Mouse (Mus musculus) midbrain, embryonic 14.5 days (tissue): ENCODE measurements around the gene Mark2. TPM values are rescaled to one million over a fixed set of nuclear protein-coding genes. Genes with fewer than 3 reads are reported as not detected.

Experiments
- ATAC-seq: fragments of 200-750 bp; cut with Nextera tagmentation; 2 replicates; pipeline ENCODE4 v1.8.0; 2017; ENCODE audit warnings: moderate number of reproducible peaks, moderate library complexity; ENCODE audit not compliant: low FRiP score, low TSS enrichment
- DNase-seq: peaks from one replicate; pipeline ENCODE4 v3.0.0-alpha.2; 2015
- H3K27ac ChIP-seq: fragments of 300-500 bp; sonication (generic); replicated peaks from 2 replicates; pipeline ENCODE4 v1.5.1; 2014; ENCODE audit warnings: mild to moderate bottlenecking, low read depth, low read length, moderate library complexity
- H3K27me3 ChIP-seq: fragments of 300-500 bp; sonication (generic); 2 replicates; pipeline ENCODE4 v1.6.1; 2014; ENCODE audit warnings: low read length, control low read depth, mixed read lengths; ENCODE audit not compliant: control insufficient read depth, insufficient read depth
- H3K36me3 ChIP-seq: fragments of 300-500 bp; sonication (generic); 2 replicates; pipeline ENCODE4 v1.6.1; 2014; ENCODE audit warnings: low read length, control low read depth; ENCODE audit not compliant: control insufficient read depth, insufficient read depth
- H3K4me1 ChIP-seq: fragments of 300-500 bp; sonication (generic); 2 replicates; pipeline ENCODE4 v1.6.1; 2014; ENCODE audit warnings: mild to moderate bottlenecking, antibody characterized with exemption, low read length, control low read depth; ENCODE audit not compliant: control insufficient read depth, insufficient read depth
- H3K4me2 ChIP-seq: fragments of 300-500 bp; sonication (generic); 2 replicates; pipeline ENCODE4 v1.6.1; 2014; ENCODE audit warnings: mild to moderate bottlenecking, low read length, moderate library complexity
- H3K4me3 ChIP-seq: fragments of 300-500 bp; sonication (generic); replicated peaks from 2 replicates; pipeline ENCODE4 v1.5.1; 2014; ENCODE audit warnings: low read depth, low read length
- H3K9ac ChIP-seq: fragments of 300-500 bp; sonication (generic); replicated peaks from 2 replicates; pipeline ENCODE4 v1.6.1; 2014; ENCODE audit warnings: mild to moderate bottlenecking, low read length, moderate library complexity
- H3K9me3 ChIP-seq: fragments of 300-500 bp; sonication (generic); 2 replicates; pipeline ENCODE4 v1.6.1; 2016; ENCODE audit warnings: low read length, control low read depth, mixed read lengths; ENCODE audit not compliant: control insufficient read depth
- WGBS: fragments of 180-500 bp; shearing (Covaris S2); extraction: QIAGEN DNeasy Blood & Tissue Kit; methylation state at CpG from one replicate; pipeline ENCODE4 v1.1.7; 2014; 5-methylcytosine and 5-hydroxymethylcytosine counted together
- polyA plus RNA-seq: library from polyadenylated mRNA; unstranded; fragments of >200 nt; fragmentation: Nextera tagmentation; extraction: Ambion mirVana; gene quantifications from 2 replicates; pipeline ENCODE4 v1.2.1, GENCODE M21; 2014

Gene Mark2
- polyA plus RNA-seq, 1 experiment from 2014 or later, result 55.0 TPM

- Histone ChIP-seq H3K9ac (peak overlapping the region; percentile 36; the same call in 1 of the 2 replicates), H3K27ac (peak overlapping the region; percentile 66), H3K27me3 (no peaks in the 10 kb centered on the region)
Observed at GRCm38 (mm10) chr19:7279114-7279513, 62.5 kb downstream of the Mark2 start.

GRCm38 (mm10) chr19:7278200-7278906 is 63.3 kb downstream of the Mark2 start:
- Histone ChIP-seq H3K4me1 (peaks cover 13% of the 10 kb centered on the region), H3K27ac (peak overlapping the region; percentile 66), H3K4me3 (no peak overlapping the region), H3K9me3 (no peaks in the 10 kb centered on the region), H3K4me2 (no peak overlapping the region), H3K27me3 (no peaks in the 10 kb centered on the region), H3K36me3 (peaks cover 84% of the 10 kb centered on the region), H3K9ac (peak overlapping the region; percentile 36; the same call in 1 of the 2 replicates)
- 72% methylated on average over 6 of the region's 6 CpGs for WGBS
- ATAC-seq (no peak), DNase-seq (no peak)

More at GRCm38 (mm10) chr19:7279114-7279513, 62.5 kb downstream of the Mark2 start:
- ATAC-seq, result 0 out of 2 replicates have a peak, but pooled peaks have one; percentile 22
- no peak overlapping the region for H3K4me2 ChIP-seq
- H3K36me3 ChIP-seq, result peaks cover 84% of the 10 kb centered on the region
- H3K4me3 ChIP-seq, result no peak overlapping the region
- 40% methylated on average over 6 of the region's 6 CpGs for WGBS
- DNase-seq, result peak; percentile 78
- peaks cover 13% of the 10 kb centered on the region for H3K4me1 ChIP-seq
- H3K9me3 ChIP-seq, result no peaks in the 10 kb centered on the region

GRCm38 (mm10) chr19:7276796-7277195 is 64.9 kb downstream of the Mark2 start:
- no peaks in the 10 kb centered on the region for H3K9me3 ChIP-seq
- H3K36me3 ChIP-seq, result peaks cover 84% of the 10 kb centered on the region
- no peak for ATAC-seq
- peak; percentile 52 for DNase-seq
- no peak overlapping the region for H3K4me2 ChIP-seq
- peak overlapping the region; percentile 79 for H3K27ac ChIP-seq
- H3K9ac ChIP-seq, result no peak overlapping the region
- peaks cover 18% of the 10 kb centered on the region for H3K4me1 ChIP-seq
- WGBS, result 68% methylated on average over 7 of the region's 7 CpGs
- H3K27me3 ChIP-seq, result no peaks in the 10 kb centered on the region
- H3K4me3 ChIP-seq, result no peak overlapping the region

GRCm38 (mm10) chr19:7276053-7276659 is 65.5 kb downstream of the Mark2 start:
- peak overlapping the region; percentile 34; the same call in 1 of the 2 replicates for H3K9ac ChIP-seq
- ATAC-seq (peak; percentile 43; the same call in 1 of the 2 replicates), DNase-seq (peak; percentile 63)
- peak overlapping the region; percentile 79 for H3K27ac ChIP-seq
- no peaks in the 10 kb centered on the region for H3K9me3 ChIP-seq
- WGBS, result 20% methylated on average over 7 of the region's 7 CpGs
- H3K36me3 ChIP-seq, result peaks cover 84% of the 10 kb centered on the region
- peaks cover 18% of the 10 kb centered on the region for H3K4me1 ChIP-seq
- H3K27me3 ChIP-seq, result no peaks in the 10 kb centered on the region
- no peak overlapping the region for H3K4me2 ChIP-seq
- H3K4me3 ChIP-seq, result no peak overlapping the region

GRCm38 (mm10) chr19:7275131-7275789 is 66.4 kb downstream of the Mark2 start:
- H3K36me3 ChIP-seq, result peaks cover 84% of the 10 kb centered on the region
- H3K4me2 ChIP-seq, result no peak overlapping the region
- H3K4me1 ChIP-seq, result peaks cover 25% of the 10 kb centered on the region
- H3K27me3 ChIP-seq, result no peaks in the 10 kb centered on the region
- no peak overlapping the region for H3K4me3 ChIP-seq
- 57% methylated on average over 7 of the region's 7 CpGs for WGBS
- H3K9me3 ChIP-seq, result no peaks in the 10 kb centered on the region
- peak overlapping the region; percentile 79 for H3K27ac ChIP-seq
- ATAC-seq (no peak), DNase-seq (no peak)
- H3K9ac ChIP-seq, result 0 out of 2 replicates have a peak overlapping the region, but pooled peaks have one; percentile 20

- no peak overlapping the region for H3K4me2 ChIP-seq
- H3K36me3 ChIP-seq, result peaks cover 82% of the 10 kb centered on the region
- peak; percentile 54 for DNase-seq
- no peaks in the 10 kb centered on the region for H3K27me3 ChIP-seq
- 78% methylated on average over 13 of the region's 13 CpGs for WGBS
- ATAC-seq, result no peak; the same call in 1 of the 2 replicates
- H3K9ac ChIP-seq, result 0 out of 2 replicates have a peak overlapping the region, but pooled peaks have one; percentile 20
- H3K9me3 ChIP-seq, result no peaks in the 10 kb centered on the region
- H3K27ac ChIP-seq, result peak overlapping the region; percentile 74
- no peak overlapping the region for H3K4me3 ChIP-seq
- H3K4me1 ChIP-seq, result peaks cover 31% of the 10 kb centered on the region
Observed at GRCm38 (mm10) chr19:7274326-7274990, 67.2 kb downstream of the Mark2 start.

- Histone ChIP-seq H3K9ac (no peak overlapping the region), H3K4me2 (no peak overlapping the region), H3K27ac (no peak overlapping the region), H3K4me3 (no peak overlapping the region), H3K27me3 (no peaks in the 10 kb centered on the region), H3K4me1 (peaks cover 33% of the 10 kb centered on the region), H3K36me3 (peaks cover 78% of the 10 kb centered on the region), H3K9me3 (no peaks in the 10 kb centered on the region)
- 91% methylated on average over 4 of the region's 4 CpGs for WGBS
- ATAC-seq (no peak), DNase-seq (no peak)
Observed at GRCm38 (mm10) chr19:7273486-7273885, 68.2 kb downstream of the Mark2 start.

GRCm38 (mm10) chr19:7269290-7270044 is 72.2 kb downstream of the Mark2 start:
- Histone ChIP-seq H3K9ac (peak overlapping the region; percentile 95), H3K4me2 (peak overlapping the region; percentile 93), H3K27me3 (no peaks in the 10 kb centered on the region), H3K9me3 (no peaks in the 10 kb centered on the region), H3K4me3 (peak overlapping the region; percentile 91), H3K36me3 (peaks cover 43% of the 10 kb centered on the region), H3K4me1 (peaks cover 55% of the 10 kb centered on the region), H3K27ac (peak overlapping the region; percentile 98)
- ATAC-seq (no peak), DNase-seq (peak; percentile 59)
- WGBS, result 7% methylated on average over 11 of the region's 11 CpGs
